Comparison of ENCODE assay signal across 25 mouse cellular contexts in the genomic region with DNA sequence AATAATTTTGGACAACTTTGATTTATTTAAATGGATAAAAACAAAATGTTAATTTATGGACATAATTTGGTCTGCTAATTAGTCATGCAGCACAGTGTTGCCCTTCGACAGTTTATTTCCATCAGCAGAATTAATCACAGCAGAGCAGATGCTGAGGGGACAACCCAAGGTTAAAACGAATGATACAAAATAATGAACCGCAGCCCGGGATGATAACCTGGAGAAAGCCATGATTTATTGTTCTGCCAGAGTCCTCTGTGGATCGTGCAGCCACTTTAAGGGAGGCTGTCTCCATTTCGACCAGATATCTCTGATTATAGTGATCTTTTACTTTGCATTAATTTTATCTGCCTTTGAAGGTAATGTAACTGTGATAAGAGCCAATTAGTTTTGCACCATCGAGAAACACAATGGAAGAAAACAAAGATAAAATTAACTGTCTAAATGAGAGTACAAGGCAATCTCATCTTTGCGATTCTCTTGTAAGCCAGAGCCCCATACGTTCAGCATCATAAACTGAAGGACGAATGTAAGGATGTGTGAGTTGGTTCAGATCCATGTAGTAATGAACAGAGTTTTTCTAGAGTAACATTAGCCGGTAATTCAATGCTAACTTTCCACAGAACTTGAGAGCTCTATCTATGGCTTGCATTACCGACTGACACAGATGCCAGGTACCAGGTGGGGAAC. TPM values are rescaled to one million over a fixed set of nuclear protein-coding genes. Genes with fewer than 3 reads are reported as not detected.
DNase-seq lines count a peak whose midpoint lies in the region; ATAC-seq and TF ChIP-seq lines count a peak whose summit lies in the region.
"Had no signal": no experiment of that assay in that cellular context is flagged by ENCODE, and none has a peak within 500 bp of the region (broad histone marks: within the 10 kb centered on the region; RNA-seq: fewer than 3 reads in every experiment).

No protein-coding gene starts in this region.

- H3K4me3 ChIP-seq in midbrain, postnatal 0 days (ENCODE audit: low read depth, low read length) = no peak overlapping the region
- H3K4me3 ChIP-seq in midbrain, embryonic 15.5 days = no peak overlapping the region
- H3K4me3 ChIP-seq in hindbrain, embryonic 13.5 days = no peak overlapping the region
- no peak overlapping the region for H3K4me3 ChIP-seq in neural tube, embryonic 12.5 days
- H3K4me3 ChIP-seq in intestine, embryonic 16.5 days (ENCODE audit: low read length) = no peak overlapping the region
- H3K4me3 ChIP-seq: embryonic facial prominence, embryonic 12.5 days; forebrain, embryonic 15.5 days; heart, adult 2 months; heart, embryonic 15.5 days; hindbrain, embryonic 15.5 days had no signal

- no peaks in the 10 kb centered on the region for H3K36me3 ChIP-seq in midbrain, postnatal 0 days (ENCODE audit: insufficient read depth, low read length)
- H3K36me3 ChIP-seq in midbrain, embryonic 15.5 days (replicated peaks) = no peaks in the 10 kb centered on the region
- H3K36me3 ChIP-seq in hindbrain, embryonic 13.5 days = no peaks in the 10 kb centered on the region
- no peaks in the 10 kb centered on the region for H3K36me3 ChIP-seq in neural tube, embryonic 12.5 days
- no peaks in the 10 kb centered on the region for H3K36me3 ChIP-seq in intestine, embryonic 16.5 days (ENCODE audit: control insufficient read depth, insufficient read depth, low read length)
- H3K36me3 ChIP-seq: embryonic facial prominence, embryonic 12.5 days; forebrain, embryonic 15.5 days; heart, embryonic 15.5 days; hindbrain, embryonic 15.5 days had no signal

- no peak for ATAC-seq in midbrain, postnatal 0 days (ENCODE audit: low FRiP score)
- ATAC-seq in midbrain, embryonic 15.5 days (replicated peaks) = no peak
- ATAC-seq in hindbrain, embryonic 13.5 days (ENCODE audit: low FRiP score) = peak; percentile 80
- ATAC-seq in neural tube, embryonic 12.5 days (ENCODE audit: low FRiP score, low read depth) = peak; percentile 71
- ATAC-seq in intestine, embryonic 16.5 days = no peak
- ATAC-seq: forebrain, embryonic 15.5 days had no signal

- no peaks in the 10 kb centered on the region for H3K27me3 ChIP-seq in midbrain, postnatal 0 days (ENCODE audit: insufficient read depth, low read length)
- H3K27me3 ChIP-seq in midbrain, embryonic 15.5 days (replicated peaks) = no peaks in the 10 kb centered on the region
- H3K27me3 ChIP-seq in hindbrain, embryonic 13.5 days = no peaks in the 10 kb centered on the region
- no peaks in the 10 kb centered on the region for H3K27me3 ChIP-seq in neural tube, embryonic 12.5 days (replicated peaks)
- H3K27me3 ChIP-seq in intestine, embryonic 16.5 days (replicated peaks; ENCODE audit: control insufficient read depth, insufficient read depth, low read length) = no peaks in the 10 kb centered on the region
- H3K27me3 ChIP-seq: embryonic facial prominence, embryonic 12.5 days; forebrain, embryonic 15.5 days; heart, embryonic 15.5 days; hindbrain, embryonic 15.5 days had no signal

- no peak for TF ChIP-seq CTCF in midbrain, postnatal 0 days (IDR thresholded peaks at IDR 0.05)

- no peak overlapping the region for H3K9ac ChIP-seq in midbrain, postnatal 0 days (replicated peaks; ENCODE audit: low read length, poor library complexity, severe bottlenecking)
- H3K9ac ChIP-seq in midbrain, embryonic 15.5 days = no peak overlapping the region
- H3K9ac ChIP-seq in hindbrain, embryonic 13.5 days = no peak overlapping the region
- H3K9ac ChIP-seq in neural tube, embryonic 12.5 days = no peak overlapping the region
- H3K9ac ChIP-seq in intestine, embryonic 16.5 days (ENCODE audit: low read depth, low read length) = no peak overlapping the region
- H3K9ac ChIP-seq: embryonic facial prominence, embryonic 12.5 days; forebrain, embryonic 15.5 days; heart, embryonic 15.5 days; hindbrain, embryonic 15.5 days had no signal

- WGBS in midbrain, postnatal 0 days = 75% methylated on average over 12 of the region's 12 CpGs
- whole genome bisulfite sequencing in midbrain, embryonic 15.5 days = 73% methylated on average over 12 of the region's 12 CpGs
- WGBS in hindbrain, embryonic 13.5 days = 55% methylated on average over 12 of the region's 12 CpGs
- 67% methylated on average over 12 of the region's 12 CpGs for WGBS in neural tube, embryonic 12.5 days
- 76% methylated on average over 12 of the region's 12 CpGs for WGBS in intestine, embryonic 16.5 days

- no peak overlapping the region for H3K4me2 ChIP-seq in midbrain, postnatal 0 days (ENCODE audit: low read depth, low read length, poor library complexity, severe bottlenecking)
- no peak overlapping the region for H3K4me2 ChIP-seq in midbrain, embryonic 15.5 days
- no peak overlapping the region for H3K4me2 ChIP-seq in hindbrain, embryonic 13.5 days
- no peak overlapping the region for H3K4me2 ChIP-seq in neural tube, embryonic 12.5 days (replicated peaks)
- H3K4me2 ChIP-seq in intestine, embryonic 16.5 days (ENCODE audit: low read depth, low read length) = no peak overlapping the region
- H3K4me2 ChIP-seq: embryonic facial prominence, embryonic 12.5 days; forebrain, embryonic 15.5 days; heart, embryonic 11.5 days; heart, embryonic 15.5 days; hindbrain, embryonic 15.5 days had no signal

- H3K4me1 ChIP-seq in midbrain, postnatal 0 days (ENCODE audit: insufficient read depth, low read length) = no peaks in the 10 kb centered on the region
- no peaks in the 10 kb centered on the region for H3K4me1 ChIP-seq in midbrain, embryonic 15.5 days
- 0 out of 2 replicates have a peak, but pooled peaks cover 5% of the 10 kb centered on the region for H3K4me1 ChIP-seq in hindbrain, embryonic 13.5 days (replicated peaks)
- no peaks in the 10 kb centered on the region for H3K4me1 ChIP-seq in neural tube, embryonic 12.5 days
- H3K4me1 ChIP-seq in intestine, embryonic 16.5 days (ENCODE audit: control insufficient read depth, insufficient read depth, low read length) = no peaks in the 10 kb centered on the region
- H3K4me1 ChIP-seq: embryonic facial prominence, embryonic 12.5 days; heart, embryonic 15.5 days; hindbrain, embryonic 15.5 days had no signal

- H3K9me3 ChIP-seq in midbrain, postnatal 0 days (ENCODE audit: low read length) = peaks cover 7% of the 10 kb centered on the region; the same call in 1 of the 2 replicates
- H3K9me3 ChIP-seq in midbrain, embryonic 15.5 days = no peaks in the 10 kb centered on the region
- no peaks in the 10 kb centered on the region for H3K9me3 ChIP-seq in hindbrain, embryonic 13.5 days
- no peaks in the 10 kb centered on the region for H3K9me3 ChIP-seq in neural tube, embryonic 12.5 days
- H3K9me3 ChIP-seq in intestine, embryonic 16.5 days (ENCODE audit: control insufficient read depth, low read length) = no peaks in the 10 kb centered on the region
- H3K9me3 ChIP-seq: embryonic facial prominence, embryonic 12.5 days; forebrain, embryonic 15.5 days; heart, embryonic 15.5 days; hindbrain, embryonic 15.5 days had no signal

- peak; percentile 15 for DNase-seq in midbrain, postnatal 0 days (ENCODE audit: low spot score)
- no peak for DNase-seq in spleen, postnatal 10 days (ENCODE audit: low spot score in 2 of 2)
- DNase-seq in spleen, adult 18-20 months = no peak
- DNase-seq: adrenal gland, adult 2 months; cerebellum, adult 11-12 months; cerebellum, adult 9-10 months; cerebellum, postnatal 25 days; heart, adult 2 months; heart, postnatal 14 days had no signal

- H3K27ac ChIP-seq in midbrain, postnatal 0 days (ENCODE audit: low read depth, low read length) = no peak overlapping the region
- H3K27ac ChIP-seq in midbrain, embryonic 15.5 days = no peak overlapping the region
- H3K27ac ChIP-seq in hindbrain, embryonic 13.5 days = peak overlapping the region; percentile 27
- H3K27ac ChIP-seq in neural tube, embryonic 12.5 days = no peak overlapping the region
- H3K27ac ChIP-seq in intestine, embryonic 16.5 days (ENCODE audit: low read length) = no peak overlapping the region
- H3K27ac ChIP-seq: embryonic facial prominence, embryonic 12.5 days; forebrain, embryonic 15.5 days; heart, adult 2 months; heart, embryonic 15.5 days; hindbrain, embryonic 15.5 days had no signal

RNA-seq across cellular contexts. Expression of a gene that starts 14.4 kb away (rescaled TPM):
- total RNA-seq in midbrain, postnatal 0 days (2014; rRNA removed) = not detected in 2 replicates
- not detected in 2 replicates for polyA plus RNA-seq in midbrain, postnatal 0 days (2015; fragmentation: Nextera tagmentation; extraction: Ambion mirVana)
- polyA plus RNA-seq in midbrain, embryonic 15.5 days (2015; fragmentation: Nextera tagmentation; extraction: Ambion mirVana) = not detected in 2 replicates
- not detected in 2 replicates for polyA plus RNA-seq in hindbrain, embryonic 13.5 days (2015; fragmentation: Nextera tagmentation; extraction: Ambion mirVana)
- not detected in 2 replicates for polyA plus RNA-seq in neural tube, embryonic 12.5 days (2016; fragmentation: Nextera tagmentation; extraction: Ambion mirVana)
- not detected in 2 replicates for polyA plus RNA-seq in intestine, embryonic 16.5 days (2015; fragmentation: Nextera tagmentation; extraction: Ambion mirVana)
- total RNA-seq: adrenal gland, adult 2 months; adrenal gland, postnatal 4 days; ES-E14; gastrocnemius, adult 8-10 months; gastrocnemius, postnatal 4 days; heart, adult 2 months; heart, postnatal 14 days had no signal
- polyA plus RNA-seq: adrenal gland, adult 2 months; cortical plate, adult 2 months; embryonic facial prominence, embryonic 12.5 days; forebrain, embryonic 11.5 days; forebrain, embryonic 15.5 days; heart, adult 2 months; heart, embryonic 11.5 days; heart, embryonic 15.5 days; hindbrain, embryonic 15.5 days; intestine, embryonic 14.5 days had no signal

RNA-seq across cellular contexts. Expression of a gene that starts 48.1 kb away (rescaled TPM):
- 22.0 and 27.3 TPM in 2 replicates for total RNA-seq in midbrain, postnatal 0 days (2014; rRNA removed)
- polyA plus RNA-seq in midbrain, postnatal 0 days (2015; fragmentation: Nextera tagmentation; extraction: Ambion mirVana) = 21.4 and 22.3 TPM in 2 replicates
- polyA plus RNA-seq in midbrain, embryonic 15.5 days (2015; fragmentation: Nextera tagmentation; extraction: Ambion mirVana) = 25.2 and 28.7 TPM in 2 replicates
- 28.0 and 28.2 TPM in 2 replicates for polyA plus RNA-seq in hindbrain, embryonic 13.5 days (2015; fragmentation: Nextera tagmentation; extraction: Ambion mirVana)
- 22.3 and 23.0 TPM in 2 replicates for polyA plus RNA-seq in neural tube, embryonic 12.5 days (2016; fragmentation: Nextera tagmentation; extraction: Ambion mirVana)
- 31.5 and 32.4 TPM in 2 replicates for polyA plus RNA-seq in intestine, embryonic 16.5 days (2015; fragmentation: Nextera tagmentation; extraction: Ambion mirVana)

Comparison
In these comparisons a context has a peak if more than half of its experiments do, and no peak if none do; other contexts are left out.
1. ATAC-seq: peak in hindbrain, embryonic 13.5 days (single experiment) and neural tube, embryonic 12.5 days (single experiment); none in midbrain, postnatal 0 days (single experiment), midbrain, embryonic 15.5 days (single experiment) and intestine, embryonic 16.5 days (single experiment).